Mouse (Mus musculus) CD4-positive, CD25-positive, alpha-beta regulatory T cell, adult 4 months (primary cell): ENCODE data around the gene Thap11. TPM values are rescaled to one million over a fixed set of nuclear protein-coding genes. Genes with fewer than 3 reads are reported as not detected.

ENCODE experiments used
- ATAC-seq: one replicate; pipeline ENCODE4 v1.8.0; 2017
- polyA plus RNA-seq, 2 experiments: library from polyadenylated mRNA; unstranded; fragments of 100-300 nt; shearing (Covaris generic); gene quantifications; one replicate each; pipeline ENCODE4 v1.2.1; 2017

Gene Thap11
- polyA plus RNA-seq, 2 experiments from 2014 or later: 4.5 to 6.0 TPM

- peak; percentile 74 for ATAC-seq
These were observed 46.1 kb downstream of the Thap11 start for GRCm38 (mm10) chr8:105900941-105901616.

Other genes starting within 250 kb of the Thap11 start
- 10 to 100 TPM in 1 of 2 experiments, 1 to 10 TPM in 1; 7.8 to 12.6 TPM for gene Ripor1, start 249.9 kb upstream of the Thap11 start, polyA plus RNA-seq
- 10 to 100 TPM; 53.5 to 69.1 TPM for gene Ctcf, start 218.6 kb upstream of the Thap11 start, polyA plus RNA-seq
- 1 to 10 TPM in 1 of 2 experiments, under 1 TPM in 1; 0.99 to 2.3 TPM for gene Agrp, start 217.7 kb upstream of the Thap11 start, polyA plus RNA-seq
- gene Carmil2, start 168.9 kb upstream of the Thap11 start, polyA plus RNA-seq: 1 to 10 TPM; 5.0 to 8.1 TPM
- 100 to 1,000 TPM in 1 of 2 experiments, 10 to 100 TPM in 1; 70.0 to 102 TPM for gene Acd, start 154.0 kb upstream of the Thap11 start, polyA plus RNA-seq
- gene Pard6a, start 154.0 kb upstream of the Thap11 start, polyA plus RNA-seq: 10 to 100 TPM; 10.1 to 13.9 TPM
- not detected for gene 4933405L10Rik, start 147.5 kb upstream of the Thap11 start, polyA plus RNA-seq
- 1 to 10 TPM; 2.7 to 2.8 TPM for gene Enkd1, start 146.9 kb upstream of the Thap11 start, polyA plus RNA-seq
- gene Gfod2, start 96.5 kb upstream of the Thap11 start, polyA plus RNA-seq: 1 to 10 TPM; 2.6 to 3.7 TPM
- 1 to 10 TPM; 7.6 to 10.0 TPM for gene Ranbp10, start 27.8 kb upstream of the Thap11 start, polyA plus RNA-seq
- under 1 TPM in 1 of 2 experiments, not detected in 1; 0.19 TPM for gene Tsnaxip1, start 27.4 kb upstream of the Thap11 start, polyA plus RNA-seq
- 10 to 100 TPM; 14.1 to 23.3 TPM for gene Cenpt, start 1.9 kb upstream of the Thap11 start, polyA plus RNA-seq
- gene Nutf2, start 5.4 kb downstream of the Thap11 start, polyA plus RNA-seq: 10 to 100 TPM in 1 of 2 experiments, 1 to 10 TPM in 1; 9.9 to 48.7 TPM
- 10 to 100 TPM; 30.2 to 66.0 TPM for gene Edc4, start 25.7 kb downstream of the Thap11 start, polyA plus RNA-seq
- gene Nrn1l, start 38.4 kb downstream of the Thap11 start, polyA plus RNA-seq: 1 to 10 TPM in 1 of 2 experiments, not detected in 1; 1.5 TPM
- gene Pskh1, start 45.3 kb downstream of the Thap11 start, polyA plus RNA-seq: 10 to 100 TPM; 10.6 to 18.1 TPM
- 1 to 10 TPM; 1.6 to 3.6 TPM for gene Ctrl, start 78.7 kb downstream of the Thap11 start, polyA plus RNA-seq
- 100 to 1,000 TPM; 339 to 391 TPM for gene Psmb10, start 83.3 kb downstream of the Thap11 start, polyA plus RNA-seq
- under 1 TPM in 1 of 2 experiments, not detected in 1; 0.40 TPM for gene Lcat, start 88.2 kb downstream of the Thap11 start, polyA plus RNA-seq
- gene Slc12a4, start 111.0 kb downstream of the Thap11 start, polyA plus RNA-seq: 1 to 10 TPM; 4.5 to 7.2 TPM
- not detected for gene Dpep3, start 124.3 kb downstream of the Thap11 start, polyA plus RNA-seq
- gene Dus2, start 136.2 kb downstream of the Thap11 start, polyA plus RNA-seq: 10 to 100 TPM; 24.3 to 30.5 TPM
- gene Dpep2nb, start 150.8 kb downstream of the Thap11 start, polyA plus RNA-seq: not detected
- gene Ddx28, start 156.8 kb downstream of the Thap11 start, polyA plus RNA-seq: 10 to 100 TPM in 1 of 2 experiments, 1 to 10 TPM in 1; 8.4 to 13.2 TPM
- 10 to 100 TPM; 28.1 to 32.3 TPM for gene Nfatc3, start 203.7 kb downstream of the Thap11 start, polyA plus RNA-seq